Comparison of ENCODE assay signal across 8 mouse cellular contexts in the genomic region with DNA sequence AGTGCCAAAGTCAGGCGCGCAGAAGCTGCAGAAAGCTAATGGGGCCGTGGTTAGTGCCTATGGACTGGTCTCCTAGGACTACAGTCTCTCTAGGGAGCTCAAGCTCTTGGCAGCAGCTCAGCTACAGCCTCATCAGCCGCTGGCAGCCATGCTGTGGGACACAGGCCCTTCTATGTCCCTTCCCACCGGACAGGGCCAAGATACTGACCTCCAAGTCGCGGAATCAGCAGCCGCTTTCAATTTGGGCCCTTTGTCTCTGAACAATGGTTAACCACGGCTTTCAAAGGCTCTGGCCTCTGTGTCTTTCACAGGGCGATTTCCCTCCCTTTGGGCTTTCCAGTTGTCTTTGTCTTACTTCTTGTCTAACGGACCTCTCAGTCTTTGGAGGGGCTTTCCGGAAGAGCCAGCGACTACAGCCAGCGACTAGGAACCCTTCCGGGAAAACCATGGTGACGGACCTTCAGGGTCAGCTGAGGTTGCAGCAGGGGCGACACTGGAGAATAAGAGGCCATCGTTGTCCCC. TPM values are rescaled to one million over a fixed set of nuclear protein-coding genes. Genes with fewer than 3 reads are reported as not detected.
DNase-seq lines count a peak whose midpoint lies in the region; ATAC-seq and TF ChIP-seq lines count a peak whose summit lies in the region.
"Had no signal": no experiment of that assay in that cellular context is flagged by ENCODE, and none has a peak within 500 bp of the region (broad histone marks: within the 10 kb centered on the region; RNA-seq: fewer than 3 reads in every experiment).

No protein-coding gene starts in this region.

- 4% methylated on average over 18 of the region's 18 CpGs for WGBS in forebrain, embryonic 14.5 days
- WGBS in neural tube, embryonic 11.5 days: 19% methylated on average over 18 of the region's 18 CpGs

- H3K27ac ChIP-seq in ES-E14 (ENCODE audit: insufficient read depth, low read depth, low read length, poor library complexity, severe bottlenecking): no peak overlapping the region
- H3K27ac ChIP-seq in forebrain, embryonic 14.5 days (ENCODE audit: low read depth, low read length): no peak overlapping the region
- 0 out of 2 replicates have a peak overlapping the region, but pooled peaks have one; percentile 60 for H3K27ac ChIP-seq in neural tube, embryonic 11.5 days (ENCODE audit: low read depth, low read length)
- H3K27ac ChIP-seq: liver, embryonic 15.5 days had no signal

- TF ChIP-seq CTCF in E14TG2a.4 (conservative IDR thresholded peaks at IDR 0.05; ENCODE audit: low read length): no peak

- H3K4me2 ChIP-seq in forebrain, embryonic 14.5 days (ENCODE audit: low read length): peak overlapping the region; percentile 40
- peak overlapping the region; percentile 30 for H3K4me2 ChIP-seq in neural tube, embryonic 11.5 days (ENCODE audit: low read depth)
- H3K4me2 ChIP-seq: liver, embryonic 15.5 days had no signal

- peak; percentile 91 for ATAC-seq in forebrain, embryonic 14.5 days
- peak; percentile 53 for ATAC-seq in neural tube, embryonic 11.5 days (ENCODE audit: insufficient read depth, low FRiP score, low TSS enrichment)

- no peak overlapping the region for H3K9ac ChIP-seq in ES-E14 (ENCODE audit: insufficient read depth, low read depth, low read length, poor library complexity, severe bottlenecking)
- peak overlapping the region; percentile 26; the same call in 1 of the 2 replicates for H3K9ac ChIP-seq in forebrain, embryonic 14.5 days (ENCODE audit: low read length)
- H3K9ac ChIP-seq in neural tube, embryonic 11.5 days (ENCODE audit: low read length): peak overlapping the region; percentile 53
- H3K9ac ChIP-seq: liver, embryonic 15.5 days had no signal

- H3K4me3 ChIP-seq in E14TG2a.4 (replicated peaks; ENCODE audit: low read length): peak overlapping the region; percentile 67
- peak overlapping the region; percentile 10 to 53; a peak in 3 of 4 replicates for H3K4me3 ChIP-seq in ES-E14 (ENCODE audit: insufficient read depth in 1 of 2, low read depth in 1 of 2, low read length in 2 of 2, poor library complexity in 1 of 2, severe bottlenecking in 1 of 2)
- no peak overlapping the region for H3K4me3 ChIP-seq in forebrain, embryonic 14.5 days (ENCODE audit: low read depth, low read length)
- H3K4me3 ChIP-seq in neural tube, embryonic 11.5 days (ENCODE audit: low read depth, low read length): no peak overlapping the region
- H3K4me3 ChIP-seq: liver, embryonic 15.5 days had no signal

- peaks cover 6% of the 10 kb centered on the region for H3K9me3 ChIP-seq in E14TG2a.4 (ENCODE audit: low read length)
- no peaks in the 10 kb centered on the region for H3K9me3 ChIP-seq in ES-E14 (ENCODE audit: control insufficient read depth, insufficient read depth, low read depth, low read length)
- no peaks in the 10 kb centered on the region for H3K9me3 ChIP-seq in forebrain, embryonic 14.5 days (replicated peaks; ENCODE audit: control insufficient read depth, low read length)
- no peaks in the 10 kb centered on the region for H3K9me3 ChIP-seq in neural tube, embryonic 11.5 days (ENCODE audit: control insufficient read depth, low read length)
- H3K9me3 ChIP-seq: liver, embryonic 15.5 days had no signal

- peaks cover 23% of the 10 kb centered on the region for H3K27me3 ChIP-seq in E14TG2a.4 (ENCODE audit: insufficient read depth, low read length)
- no peaks in the 10 kb centered on the region for H3K27me3 ChIP-seq in forebrain, embryonic 14.5 days (replicated peaks; ENCODE audit: control insufficient read depth, insufficient read depth, low read length)
- H3K27me3 ChIP-seq in neural tube, embryonic 11.5 days (ENCODE audit: control insufficient read depth, insufficient read depth, low read length): no peaks in the 10 kb centered on the region
- H3K27me3 ChIP-seq: liver, embryonic 15.5 days had no signal

- in situ Hi-C loops in ES-E14 (cut with MboI; ENCODE audit: low sequenced_read_pairs in 2 of 2, unreplicated experiment in 2 of 2): no loop called here

- H3K36me3 ChIP-seq in E14TG2a.4 (ENCODE audit: insufficient read depth, low read length) (no peaks in the 10 kb centered on the region), ES-E14 (ENCODE audit: control insufficient read depth, insufficient read depth, low read length, poor library complexity, severe bottlenecking) (no peaks in the 10 kb centered on the region)
- no peaks in the 10 kb centered on the region for H3K36me3 ChIP-seq in forebrain, embryonic 14.5 days (ENCODE audit: control insufficient read depth, insufficient read depth, low read length)
- H3K36me3 ChIP-seq in neural tube, embryonic 11.5 days (ENCODE audit: control insufficient read depth, insufficient read depth, low read length): no peaks in the 10 kb centered on the region
- H3K36me3 ChIP-seq: liver, embryonic 15.5 days had no signal

- peak; percentile 48 for DNase-seq in ES-E14 (ENCODE audit: low read depth, low spot score)
- peak; percentile 75 for DNase-seq in forebrain, embryonic 14.5 days (ENCODE audit: low spot score)
- DNase-seq in heart, postnatal 10 days: peak; percentile 68 to 71
- peak; percentile 57 for DNase-seq in layer of hippocampus, adult 9-11 months
- DNase-seq in neural tube, embryonic 11.5 days (ENCODE audit: low spot score): peak; percentile 58
- DNase-seq in c-Kit-positive CD71-positive TER-119-positive erythroid progenitor cells, embryonic 14.5 days (ENCODE audit: low spot score): no peak

- intact Hi-C loops in heart, postnatal 10 days (cut with DNase I): loop anchor here (5.0 kb wide), 1 partner anchor 106 kb away; no protein-coding TSS in a partner anchor

- peaks cover 43% of the 10 kb centered on the region for H3K4me1 ChIP-seq in E14TG2a.4 (replicated peaks; ENCODE audit: low read depth, low read length)
- H3K4me1 ChIP-seq in ES-E14 (ENCODE audit: control insufficient read depth in 2 of 2, insufficient read depth in 2 of 2, low read length in 2 of 2, poor library complexity in 1 of 2): peaks cover 2 to 7% of the 10 kb centered on the region in 2 experiments; a peak in 3 of 4 replicates
- peaks cover 7% of the 10 kb centered on the region for H3K4me1 ChIP-seq in forebrain, embryonic 14.5 days (ENCODE audit: control insufficient read depth, insufficient read depth, low read length)
- H3K4me1 ChIP-seq in neural tube, embryonic 11.5 days (ENCODE audit: control insufficient read depth, insufficient read depth, low read length): 0 out of 2 replicates have a peak, but pooled peaks cover 4% of the 10 kb centered on the region
- H3K4me1 ChIP-seq: liver, embryonic 15.5 days had no signal

TF ChIP-seq in ES-E14, 5 proteins besides CTCF, POLR2A, EP300 and RAD21:
- TF ChIP-seq ZNF384 (IDR thresholded peaks at IDR 0.05; ENCODE audit: low read depth, low read length) (no peak), CHD2 (IDR thresholded peaks at IDR 0.05; ENCODE audit: low read depth, low read length) (no peak), HCFC1 (IDR thresholded peaks at IDR 0.05; ENCODE audit: borderline replicate concordance, insufficient read depth, low read length) (no peak), ZC3H11A (IDR thresholded peaks at IDR 0.05; ENCODE audit: borderline replicate concordance, low read depth, low read length) (no peak), MAFK (IDR thresholded peaks at IDR 0.05; ENCODE audit: insufficient read depth, low read depth, low read length) (no peak)

RNA-seq across cellular contexts. Expression of gene Trio, which starts 25.5 kb away (rescaled TPM):
- total RNA-seq in ES-E14 (2012; rRNA removed): 34.4 and 41.5 TPM in 2 replicates
- 38.1 and 45.4 TPM in 2 replicates for polyA plus RNA-seq in forebrain, embryonic 14.5 days (2014; fragmentation: Nextera tagmentation; extraction: Ambion mirVana)
- total RNA-seq in heart, postnatal 10 days (2021): 10 to 100 TPM; 73.8 to 88.9 TPM
- polyA plus RNA-seq in neural tube, embryonic 11.5 days (2014; fragmentation: Nextera tagmentation; extraction: Ambion mirVana): 31.2 and 35.2 TPM in 2 replicates

Comparison
In these comparisons a context has a peak if more than half of its experiments do, and no peak if none do; other contexts are left out.
1. H3K4me3 ChIP-seq: peak in E14TG2a.4 (single experiment) and ES-E14 (2 of 2); none in forebrain, embryonic 14.5 days (single experiment) and neural tube, embryonic 11.5 days (single experiment).